Mouse (Mus musculus): ENCODE data around the gene Crtac1. TPM values are rescaled to one million over a fixed set of nuclear protein-coding genes. Genes with fewer than 3 reads are reported as not detected.

Gene Crtac1
- polyA plus RNA-seq, 1 experiment from 2014 or later, result 8.1 TPM

GRCm38 (mm10) chr19:42272003-42272963 lies 159.3 kb downstream of the Crtac1 start:
- ATAC-seq (ENCODE audit: low FRiP score, low read depth), result no peak
- Histone ChIP-seq H3K9ac (replicated peaks) (no peak overlapping the region), H3K4me1 (peaks cover 6% of the 10 kb centered on the region), H3K4me3 (no peak overlapping the region), H3K27ac (replicated peaks) (no peak overlapping the region), H3K4me2 (replicated peaks) (no peak overlapping the region), H3K36me3 (no peaks in the 10 kb centered on the region), H3K9me3 (no peaks in the 10 kb centered on the region), H3K27me3 (peaks cover 24% of the 10 kb centered on the region)
- WGBS, result 43% methylated on average over 14 of the region's 14 CpGs

- Histone ChIP-seq H3K9ac (replicated peaks) (no peak overlapping the region), H3K27ac (replicated peaks) (no peak overlapping the region), H3K4me2 (replicated peaks) (no peak overlapping the region), H3K4me3 (no peak overlapping the region), H3K9me3 (no peaks in the 10 kb centered on the region), H3K27me3 (peaks cover 33% of the 10 kb centered on the region), H3K4me1 (peaks cover 6% of the 10 kb centered on the region), H3K36me3 (peaks cover 6% of the 10 kb centered on the region; the same call in 1 of the 2 replicates)
- WGBS, result 76% methylated on average over 7 of the region's 7 CpGs
- no peak for ATAC-seq (ENCODE audit: low FRiP score, low read depth)
Observed at GRCm38 (mm10) chr19:42271182-42271581, 160.4 kb downstream of the Crtac1 start.

- Histone ChIP-seq H3K9ac (replicated peaks) (no peak overlapping the region), H3K27ac (replicated peaks) (no peak overlapping the region), H3K36me3 (peaks cover 6% of the 10 kb centered on the region; the same call in 1 of the 2 replicates), H3K27me3 (peaks cover 39% of the 10 kb centered on the region), H3K9me3 (no peaks in the 10 kb centered on the region), H3K4me2 (replicated peaks) (no peak overlapping the region), H3K4me1 (peaks cover 6% of the 10 kb centered on the region), H3K4me3 (no peak overlapping the region)
- WGBS, result 61% methylated on average over 6 of the region's 6 CpGs
- no peak for ATAC-seq (ENCODE audit: low FRiP score, low read depth)
Observed at GRCm38 (mm10) chr19:42270119-42270518, 161.5 kb downstream of the Crtac1 start.

GRCm38 (mm10) chr19:42268337-42268736 lies 163.2 kb downstream of the Crtac1 start:
- ATAC-seq (ENCODE audit: low FRiP score, low read depth), result no peak
- Histone ChIP-seq H3K9ac (replicated peaks) (peak overlapping the region; percentile 24; the same call in 1 of the 2 replicates), H3K4me2 (replicated peaks) (peak overlapping the region; percentile 55), H3K36me3 (peaks cover 6% of the 10 kb centered on the region; the same call in 1 of the 2 replicates), H3K4me3 (peak overlapping the region; percentile 29), H3K4me1 (peaks cover 6% of the 10 kb centered on the region), H3K27me3 (peaks cover 40% of the 10 kb centered on the region), H3K27ac (replicated peaks) (no peak overlapping the region), H3K9me3 (no peaks in the 10 kb centered on the region)
- 2% methylated on average over 19 of the region's 19 CpGs for WGBS

GRCm38 (mm10) chr19:42263524-42263923 lies 168.1 kb downstream of the Crtac1 start:
- 45% methylated on average over 3 of the region's 3 CpGs for WGBS
- no peak for ATAC-seq (ENCODE audit: low FRiP score, low read depth)

GRCm38 (mm10) chr19:42260486-42260885 lies 171.1 kb downstream of the Crtac1 start:
- Histone ChIP-seq H3K9me3 (no peaks in the 10 kb centered on the region), H3K4me3 (no peak overlapping the region), H3K4me1 (peaks cover 15% of the 10 kb centered on the region), H3K9ac (replicated peaks) (no peak overlapping the region), H3K27ac (replicated peaks) (no peak overlapping the region), H3K4me2 (replicated peaks) (no peak overlapping the region), H3K36me3 (no peaks in the 10 kb centered on the region), H3K27me3 (peaks cover 18% of the 10 kb centered on the region)
- 85% methylated on average over 8 of the region's 8 CpGs for WGBS
- ATAC-seq (ENCODE audit: low FRiP score, low read depth), result no peak

More at GRCm38 (mm10) chr19:42263524-42263923, 168.1 kb downstream of the Crtac1 start:
- Histone ChIP-seq H3K4me3 (no peak overlapping the region), H3K27ac (replicated peaks) (no peak overlapping the region), H3K4me2 (replicated peaks) (no peak overlapping the region), H3K9ac (replicated peaks) (no peak overlapping the region), H3K4me1 (peaks cover 5% of the 10 kb centered on the region), H3K27me3 (peaks cover 20% of the 10 kb centered on the region), H3K36me3 (peaks cover 6% of the 10 kb centered on the region; the same call in 1 of the 2 replicates), H3K9me3 (no peaks in the 10 kb centered on the region)

GRCm38 (mm10) chr19:42258596-42258995 lies 173.0 kb downstream of the Crtac1 start:
- H3K27me3 ChIP-seq, result peaks cover 27% of the 10 kb centered on the region
- H3K4me2 ChIP-seq (replicated peaks), result no peak overlapping the region
- no peaks in the 10 kb centered on the region for H3K36me3 ChIP-seq
- H3K9me3 ChIP-seq, result no peaks in the 10 kb centered on the region
- peaks cover 22% of the 10 kb centered on the region for H3K4me1 ChIP-seq
- no peak overlapping the region for H3K4me3 ChIP-seq
- no peak overlapping the region for H3K27ac ChIP-seq (replicated peaks)
- WGBS, result 68% methylated on average over 5 of the region's 5 CpGs
- no peak for ATAC-seq (ENCODE audit: low FRiP score, low read depth)
- no peak overlapping the region for H3K9ac ChIP-seq (replicated peaks)

- H3K4me1 ChIP-seq, result peaks cover 22% of the 10 kb centered on the region
- WGBS, result 82% methylated on average over 3 of the region's 3 CpGs
- ATAC-seq (ENCODE audit: low FRiP score, low read depth), result no peak
Observed at GRCm38 (mm10) chr19:42258031-42258430, 173.6 kb downstream of the Crtac1 start.

GRCm38 (mm10) chr19:42257241-42257635 lies 174.3 kb downstream of the Crtac1 start:
- Histone ChIP-seq H3K27ac (replicated peaks) (no peak overlapping the region), H3K4me3 (no peak overlapping the region), H3K4me1 (peaks cover 22% of the 10 kb centered on the region), H3K36me3 (no peaks in the 10 kb centered on the region), H3K27me3 (peaks cover 34% of the 10 kb centered on the region), H3K9me3 (no peaks in the 10 kb centered on the region), H3K4me2 (replicated peaks) (no peak overlapping the region), H3K9ac (replicated peaks) (no peak overlapping the region)
- ATAC-seq (ENCODE audit: low FRiP score, low read depth), result no peak
- WGBS, result 89% methylated on average over 12 of the region's 12 CpGs

More at GRCm38 (mm10) chr19:42258031-42258430, 173.6 kb downstream of the Crtac1 start:
- no peaks in the 10 kb centered on the region for H3K9me3 ChIP-seq
- H3K4me3 ChIP-seq, result no peak overlapping the region
- H3K9ac ChIP-seq (replicated peaks), result no peak overlapping the region
- no peak overlapping the region for H3K4me2 ChIP-seq (replicated peaks)
- no peaks in the 10 kb centered on the region for H3K36me3 ChIP-seq
- H3K27me3 ChIP-seq, result peaks cover 32% of the 10 kb centered on the region
- no peak overlapping the region for H3K27ac ChIP-seq (replicated peaks)

GRCm38 (mm10) chr19:42256611-42257240 lies 174.9 kb downstream of the Crtac1 start:
- H3K36me3 ChIP-seq, result no peaks in the 10 kb centered on the region
- no peak overlapping the region for H3K9ac ChIP-seq (replicated peaks)
- peaks cover 34% of the 10 kb centered on the region for H3K27me3 ChIP-seq
- H3K9me3 ChIP-seq, result no peaks in the 10 kb centered on the region
- H3K4me3 ChIP-seq, result peak overlapping the region; percentile 56
- peak overlapping the region; percentile 83 for H3K4me2 ChIP-seq (replicated peaks)
- WGBS, result 81% methylated on average over 12 of the region's 12 CpGs
- peaks cover 22% of the 10 kb centered on the region for H3K4me1 ChIP-seq
- no peak overlapping the region for H3K27ac ChIP-seq (replicated peaks)
- no peak for ATAC-seq (ENCODE audit: low FRiP score, low read depth)

GRCm38 (mm10) chr19:42255784-42256610 lies 175.6 kb downstream of the Crtac1 start:
- ATAC-seq (ENCODE audit: low FRiP score, low read depth), result peak; percentile 90
- peak overlapping the region; percentile 83 for H3K4me2 ChIP-seq (replicated peaks)
- H3K9ac ChIP-seq (replicated peaks), result peak overlapping the region; percentile 62
- H3K9me3 ChIP-seq, result no peaks in the 10 kb centered on the region
- H3K4me3 ChIP-seq, result peak overlapping the region; percentile 56
- H3K27me3 ChIP-seq, result peaks cover 34% of the 10 kb centered on the region
- no peaks in the 10 kb centered on the region for H3K36me3 ChIP-seq
- peak overlapping the region; percentile 49; the same call in 1 of the 2 replicates for H3K27ac ChIP-seq (replicated peaks)
- 4% methylated on average over 33 of the region's 42 CpGs for WGBS
- peaks cover 22% of the 10 kb centered on the region for H3K4me1 ChIP-seq
